Mouse (Mus musculus): ENCODE results near the gene AK157302. TPM values are rescaled to one million over a fixed set of nuclear protein-coding genes. Genes with fewer than 3 reads are reported as not detected.
"Not testable (repeated sequence)": the region's sequence is repeated elsewhere in the genome, so short reads cannot be mapped to it uniquely, and the experiment has no call there.

The AK157302 gene
- total RNA-seq (2021), result 10 to 100 TPM; 16.0 to 17.7 TPM
- long read RNA-seq, transcript AK157302-201 (1 exons, 1,924 nt), result major isoform, 34 of 34 reads
- long read RNA-seq, partial matches to known transcripts, result 0 of 34 reads
- long read RNA-seq, other reads (novel, unspliced or antisense), result 0 of 34 reads

GRCm38 (mm10) chr13:21495080-21495479, at the start of gene AK157302:
Gene AK157302 (plus strand): TSS chr13:21495223.
- DNase-seq (ENCODE audit: low spot score in 2 of 2), result no peak

GRCm38 (mm10) chr13:21446796-21447195, 48.2 kb upstream of the AK157302 start:
- DNase-seq (ENCODE audit: low spot score in 2 of 2), result no peak

- DNase-seq (ENCODE audit: low spot score in 2 of 2), result no peak
Measured at GRCm38 (mm10) chr13:21447856-21448614, 47.0 kb upstream of the AK157302 start.

GRCm38 (mm10) chr13:21453042-21453441, 42.0 kb upstream of the AK157302 start:
- DNase-seq (ENCODE audit: low spot score in 2 of 2), result no peak

GRCm38 (mm10) chr13:21453449-21453848, 41.6 kb upstream of the AK157302 start, which contains the start of gene Zscan26:
Gene Zscan26 (minus strand): TSS chr13:21453730.
- peak; percentile 73 to 82 for DNase-seq (ENCODE audit: low spot score in 2 of 2)

- DNase-seq (ENCODE audit: low spot score in 2 of 2), result no peak
Measured at GRCm38 (mm10) chr13:21454133-21454532, 40.9 kb upstream of the AK157302 start.

- no peak for DNase-seq (ENCODE audit: low spot score in 2 of 2)
Measured at GRCm38 (mm10) chr13:21456347-21456746, 38.7 kb upstream of the AK157302 start.

- DNase-seq (ENCODE audit: low spot score in 2 of 2), result not testable (repeated sequence)
Measured at GRCm38 (mm10) chr13:21462516-21462915, 32.5 kb upstream of the AK157302 start.

GRCm38 (mm10) chr13:21467336-21467735, 27.7 kb upstream of the AK157302 start:
- DNase-seq (ENCODE audit: low spot score in 2 of 2), result no peak

GRCm38 (mm10) chr13:21468061-21469019, 26.7 kb upstream of the AK157302 start, which contains the start of gene Nkapl:
Gene Nkapl (minus strand): TSS chr13:21468509.
- DNase-seq (ENCODE audit: low spot score in 2 of 2), result peak; percentile 60 to 75

GRCm38 (mm10) chr13:21469097-21469496, 25.9 kb upstream of the AK157302 start:
- DNase-seq (ENCODE audit: low spot score in 2 of 2), result no peak

GRCm38 (mm10) chr13:21472427-21472826, 22.6 kb upstream of the AK157302 start:
- no peak for DNase-seq (ENCODE audit: low spot score in 2 of 2)

- peak; percentile 72 to 81 for DNase-seq (ENCODE audit: low spot score in 2 of 2)
Measured at GRCm38 (mm10) chr13:21478759-21479670, 16.0 kb upstream of the AK157302 start, which contains the start of the genes Zkscan4 and Gm10065. Gene Zkscan4 (plus strand): TSS chr13:21478907. Gene Gm10065 (minus strand): TSS chr13:21479441.

- DNase-seq (ENCODE audit: low spot score in 2 of 2), result no peak
Measured at GRCm38 (mm10) chr13:21486881-21487280, 8.1 kb upstream of the AK157302 start.

- no peak for DNase-seq (ENCODE audit: low spot score in 2 of 2)
Measured at GRCm38 (mm10) chr13:21492847-21493246, 2.2 kb upstream of the AK157302 start.

GRCm38 (mm10) chr13:21501182-21501581, 6.2 kb downstream of the AK157302 start, which contains the start of gene Gm11273:
Gene Gm11273 (minus strand): TSS chr13:21501418.
- not testable (repeated sequence) for DNase-seq (ENCODE audit: low spot score in 2 of 2)

GRCm38 (mm10) chr13:21502296-21502695, 7.3 kb downstream of the AK157302 start:
- no peak for DNase-seq (ENCODE audit: low spot score in 2 of 2)

GRCm38 (mm10) chr13:21506221-21506649, 11.2 kb downstream of the AK157302 start:
- DNase-seq (ENCODE audit: low spot score in 2 of 2), result peak; percentile 71 to 78

GRCm38 (mm10) chr13:21530136-21530535, 35.1 kb downstream of the AK157302 start:
- DNase-seq (ENCODE audit: low spot score in 2 of 2), result no peak

- peak; percentile 86 to 92 for DNase-seq (ENCODE audit: low spot score in 2 of 2)
Measured at GRCm38 (mm10) chr13:21530781-21531201, 35.8 kb downstream of the AK157302 start, which contains the start of gene Zkscan8. Gene Zkscan8 (minus strand): TSS chr13:21531120.
